Comparison of ENCODE assay signal across 16 mouse cellular contexts in the genomic region with DNA sequence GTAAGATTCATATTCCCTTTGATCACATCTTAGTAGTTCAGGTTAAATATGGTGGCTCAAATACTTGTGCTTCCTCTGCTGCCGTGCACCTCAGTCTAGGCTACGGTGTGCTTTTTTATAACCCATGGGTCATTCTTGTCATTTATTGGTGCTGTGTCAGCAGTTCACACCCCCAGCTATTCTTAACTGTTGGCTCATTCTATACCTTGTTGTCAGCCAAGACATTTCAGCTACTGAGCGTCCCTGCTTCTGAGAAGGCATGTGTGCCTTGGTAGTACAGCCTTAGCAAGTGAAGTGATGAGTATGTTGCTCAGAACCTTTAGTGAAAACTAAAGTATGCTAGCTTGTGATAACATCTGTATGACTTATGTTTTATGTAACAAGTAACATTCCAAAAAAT. TPM values are rescaled to one million over a fixed set of nuclear protein-coding genes. Genes with fewer than 3 reads are reported as not detected.
DNase-seq lines count a peak whose midpoint lies in the region; ATAC-seq and TF ChIP-seq lines count a peak whose summit lies in the region.
"Had no signal": no experiment of that assay in that cellular context is flagged by ENCODE, and none has a peak within 500 bp of the region (broad histone marks: within the 10 kb centered on the region; RNA-seq: fewer than 3 reads in every experiment).

No protein-coding gene starts in this region.

- peak; percentile 47 to 50 for DNase-seq in cerebellum, adult 18-20 months
- no peak for DNase-seq in cerebellum, postnatal 4 days (ENCODE audit: low spot score in 2 of 2)
- DNase-seq in hindbrain, embryonic 10.5 days (ENCODE audit: low spot score), result no peak
- DNase-seq in cerebellum, postnatal 14 days, result peak; percentile 14 to 49
- DNase-seq in thymus, adult 2 months, result no peak
- no peak for DNase-seq in right cerebral cortex, postnatal 14 days
- DNase-seq: liver; spleen, adult 18-20 months had no signal

- no peaks in the 10 kb centered on the region for H3K4me1 ChIP-seq in hindbrain, embryonic 16.5 days (ENCODE audit: control insufficient read depth, insufficient read depth, low read depth, low read length)
- H3K4me1 ChIP-seq in hindbrain, embryonic 10.5 days (replicated peaks), result no peaks in the 10 kb centered on the region
- H3K4me1 ChIP-seq in thymus, adult 2 months (replicated peaks; ENCODE audit: control insufficient read depth, insufficient read depth, low read length), result 0 out of 2 replicates have a peak, but pooled peaks cover 3% of the 10 kb centered on the region
- H3K4me1 ChIP-seq: embryonic facial prominence, embryonic 10.5 days; forebrain, embryonic 12.5 days; midbrain, embryonic 15.5 days had no signal

- no peak for TF ChIP-seq POLR2A in thymus, adult 2 months (IDR thresholded peaks at IDR 0.05; ENCODE audit: control insufficient read depth, extremely low read depth, insufficient read depth, low read length, poor library complexity)

- H3K27ac ChIP-seq in hindbrain, embryonic 16.5 days (ENCODE audit: low read depth, low read length), result no peak overlapping the region
- no peak overlapping the region for H3K27ac ChIP-seq in hindbrain, embryonic 10.5 days
- no peak overlapping the region for H3K27ac ChIP-seq in thymus, adult 2 months (ENCODE audit: control insufficient read depth, insufficient read depth, low read length)
- H3K27ac ChIP-seq: embryonic facial prominence, embryonic 10.5 days; forebrain, embryonic 12.5 days; midbrain, embryonic 15.5 days; neural tube, embryonic 15.5 days had no signal

- no peaks in the 10 kb centered on the region for H3K27me3 ChIP-seq in hindbrain, embryonic 16.5 days (replicated peaks; ENCODE audit: control insufficient read depth, insufficient read depth, low read length)
- H3K27me3 ChIP-seq in hindbrain, embryonic 10.5 days (ENCODE audit: insufficient read depth, poor library complexity, severe bottlenecking), result no peaks in the 10 kb centered on the region
- H3K27me3 ChIP-seq in thymus, adult 2 months (ENCODE audit: control insufficient read depth, insufficient read depth, low read length), result no peaks in the 10 kb centered on the region
- H3K27me3 ChIP-seq: forebrain, embryonic 12.5 days; midbrain, embryonic 15.5 days; neural tube, embryonic 15.5 days; Patski had no signal

- no peaks in the 10 kb centered on the region for H3K9me3 ChIP-seq in hindbrain, embryonic 16.5 days (ENCODE audit: control insufficient read depth, low read length)
- no peaks in the 10 kb centered on the region for H3K9me3 ChIP-seq in hindbrain, embryonic 10.5 days
- H3K9me3 ChIP-seq: embryonic facial prominence, embryonic 10.5 days; forebrain, embryonic 12.5 days; midbrain, embryonic 15.5 days; neural tube, embryonic 15.5 days had no signal

- no peak overlapping the region for H3K4me3 ChIP-seq in hindbrain, embryonic 16.5 days (ENCODE audit: low read length)
- no peak overlapping the region for H3K4me3 ChIP-seq in hindbrain, embryonic 10.5 days
- H3K4me3 ChIP-seq in thymus, adult 2 months (ENCODE audit: control insufficient read depth, insufficient read depth, low read length), result no peak overlapping the region
- H3K4me3 ChIP-seq: embryonic facial prominence, embryonic 10.5 days; forebrain, embryonic 12.5 days; midbrain, embryonic 15.5 days; neural tube, embryonic 15.5 days had no signal

- ATAC-seq in hindbrain, embryonic 16.5 days, result 0 out of 2 replicates have a peak, but pooled peaks have one; percentile 25
- 0 out of 2 replicates have a peak, but pooled peaks have one; percentile 19 for ATAC-seq in neutrophil, adult 5-6 weeks (ENCODE audit: extremely low read depth, insufficient number of reproducible peaks, low FRiP score, poor library complexity, severe bottlenecking)
- ATAC-seq: lung, postnatal 0 days; midbrain, embryonic 15.5 days; Patski had no signal

- TF ChIP-seq CTCF in thymus, adult 2 months (IDR thresholded peaks at IDR 0.05; ENCODE audit: borderline replicate concordance, control insufficient read depth, extremely low read depth, insufficient read depth, low read length, poor library complexity), result no peak

- 36% methylated on average over 3 of the region's 3 CpGs for WGBS in hindbrain, embryonic 16.5 days
- WGBS in hindbrain, embryonic 10.5 days, result 74% methylated on average over 3 of the region's 3 CpGs
- 91% methylated on average over 3 of the region's 3 CpGs for WGBS in thymus, adult 2 months

- peaks cover 1% of the 10 kb centered on the region; the same call in 1 of the 2 replicates for H3K36me3 ChIP-seq in hindbrain, embryonic 16.5 days (ENCODE audit: control insufficient read depth, insufficient read depth, low read length)
- peaks cover 45% of the 10 kb centered on the region for H3K36me3 ChIP-seq in hindbrain, embryonic 10.5 days
- H3K36me3 ChIP-seq in thymus, adult 2 months (ENCODE audit: control insufficient read depth, insufficient read depth, low read length), result peaks cover 9% of the 10 kb centered on the region

- no peak overlapping the region for H3K4me2 ChIP-seq in hindbrain, embryonic 16.5 days (ENCODE audit: low read length)
- H3K4me2 ChIP-seq: forebrain, embryonic 12.5 days; midbrain, embryonic 15.5 days; neural tube, embryonic 15.5 days had no signal

- H3K9ac ChIP-seq in hindbrain, embryonic 16.5 days (ENCODE audit: low read depth, low read length), result no peak overlapping the region
- H3K9ac ChIP-seq: forebrain, embryonic 12.5 days; midbrain, embryonic 15.5 days; neural tube, embryonic 15.5 days had no signal

RNA-seq across cellular contexts. Expression of gene Zfr, which starts 17.7 kb away (rescaled TPM):
- polyA plus RNA-seq in hindbrain, embryonic 16.5 days (2015; fragmentation: Nextera tagmentation; extraction: Ambion mirVana), result 162 and 168 TPM in 2 replicates
- polyA plus RNA-seq in hindbrain, embryonic 10.5 days (2016; fragmentation: Nextera tagmentation; extraction: Ambion mirVana), result 128 and 142 TPM in 2 replicates
- 71.1 and 83.7 TPM in 2 replicates for total RNA-seq in neutrophil, adult 5-6 weeks (2017)
- 218 and 232 TPM in 2 replicates for polyA plus RNA-seq in thymus, adult 2 months (2012; rRNA removed)

Comparison
In these comparisons a context has a peak if more than half of its experiments do, and no peak if none do; other contexts are left out.
1. DNase-seq: peak in cerebellum, adult 18-20 months (2 of 2) and cerebellum, postnatal 14 days (2 of 2); none in cerebellum, postnatal 4 days (0 of 2), hindbrain, embryonic 10.5 days (single experiment), thymus, adult 2 months (single experiment) and right cerebral cortex, postnatal 14 days (single experiment).